In the genomic region with DNA sequence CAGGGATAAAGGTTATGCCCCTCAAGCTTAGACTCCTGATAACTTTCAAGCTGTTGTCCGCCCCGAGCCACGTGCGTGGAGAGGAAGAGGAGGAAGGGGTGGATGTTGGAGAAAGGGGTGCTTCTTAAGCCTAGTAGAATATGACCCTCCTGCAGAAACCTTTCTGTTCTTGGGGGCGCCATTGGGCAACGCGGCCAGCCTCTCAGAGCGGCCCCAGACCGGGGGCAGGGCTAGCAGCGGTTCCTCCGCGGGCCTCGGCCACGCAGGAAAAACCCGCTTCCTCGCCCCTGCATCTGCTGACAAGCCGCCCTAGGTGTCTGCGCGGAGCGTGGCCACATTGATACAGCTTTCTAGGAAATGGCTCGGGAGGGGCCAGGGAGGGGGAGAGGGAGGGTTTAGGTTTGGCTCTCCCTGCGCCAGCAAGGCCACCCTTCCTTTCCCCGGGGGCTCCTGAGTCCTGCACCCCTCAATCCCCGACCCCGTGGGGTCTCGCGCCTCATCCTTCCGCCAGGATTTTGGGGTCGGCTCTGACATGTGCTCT, we compare ENCODE assay signal across 8 mouse cellular contexts. TPM values are rescaled to one million over a fixed set of nuclear protein-coding genes. Genes with fewer than 3 reads are reported as not detected.
A peak's percentile ranks its signal among the peaks of the same experiment; 100 is the strongest.
DNase-seq lines count a peak whose midpoint lies in the region; ATAC-seq and TF ChIP-seq lines count a peak whose summit lies in the region.

No protein-coding gene starts in this region.

- DNase-seq in cerebellum, adult 2 months, result no peak
- DNase-seq in cerebellum, adult 8-10 months, result no peak
- peak; percentile 69 for DNase-seq in adrenal gland, postnatal 14 days
- DNase-seq in lung, embryonic 14.5 days, result peak; percentile 77
- DNase-seq in thymus, postnatal 36 days, result peak; percentile 54 to 66

- TF ChIP-seq POLR2A in cerebellum, adult 2 months (IDR thresholded peaks at IDR 0.05; ENCODE audit: borderline replicate concordance, insufficient read depth, low read length), result no peak
- TF ChIP-seq POLR2A in olfactory bulb, adult 2 months (IDR thresholded peaks at IDR 0.05; ENCODE audit: insufficient read depth, low read depth, low read length), result no peak

- no peaks in the 10 kb centered on the region for H3K9me3 ChIP-seq in intestine, embryonic 16.5 days (ENCODE audit: control insufficient read depth, low read length)
- no peaks in the 10 kb centered on the region for H3K9me3 ChIP-seq in lung, embryonic 14.5 days (ENCODE audit: low read depth, low read length)

- peak overlapping the region; percentile 95 for H3K4me2 ChIP-seq in intestine, embryonic 16.5 days (ENCODE audit: low read depth, low read length)
- H3K4me2 ChIP-seq in lung, embryonic 14.5 days, result peak overlapping the region; percentile 79

- under 1% methylated on average over 29 of the region's 29 CpGs for WGBS in cerebellum, adult 2 months
- under 1% methylated on average over 29 of the region's 29 CpGs for WGBS in intestine, embryonic 16.5 days
- WGBS in lung, embryonic 14.5 days, result under 1% methylated on average over 29 of the region's 29 CpGs
- 1% methylated on average over 29 of the region's 29 CpGs for WGBS in olfactory bulb, adult 2 months

- H3K27me3 ChIP-seq in cerebellum, adult 2 months (ENCODE audit: control insufficient read depth, insufficient read depth, low read length), result peaks cover 16% of the 10 kb centered on the region
- 0 out of 2 replicates have a peak, but pooled peaks cover 2% of the 10 kb centered on the region for H3K27me3 ChIP-seq in intestine, embryonic 16.5 days (replicated peaks; ENCODE audit: control insufficient read depth, insufficient read depth, low read length)
- H3K27me3 ChIP-seq in lung, embryonic 14.5 days (ENCODE audit: insufficient read depth, low read length), result no peaks in the 10 kb centered on the region

- H3K4me1 ChIP-seq in cerebellum, adult 2 months (ENCODE audit: control insufficient read depth, insufficient read depth, low read length), result peaks cover 10% of the 10 kb centered on the region
- H3K4me1 ChIP-seq in intestine, embryonic 16.5 days (ENCODE audit: control insufficient read depth, insufficient read depth, low read length), result peaks cover 52% of the 10 kb centered on the region
- peaks cover 9% of the 10 kb centered on the region for H3K4me1 ChIP-seq in lung, embryonic 14.5 days (ENCODE audit: insufficient read depth)
- peaks cover 47% of the 10 kb centered on the region for H3K4me1 ChIP-seq in olfactory bulb, adult 2 months (ENCODE audit: control insufficient read depth, insufficient read depth, low read length)

- H3K36me3 ChIP-seq in intestine, embryonic 16.5 days (ENCODE audit: control insufficient read depth, insufficient read depth, low read length), result no peaks in the 10 kb centered on the region
- peaks cover 14% of the 10 kb centered on the region for H3K36me3 ChIP-seq in lung, embryonic 14.5 days (ENCODE audit: insufficient read depth)

- peak; percentile 23 for ATAC-seq in granulocyte monocyte progenitor cell, adult 5-6 weeks (replicated peaks; ENCODE audit: poor library complexity, severe bottlenecking)
- peak; percentile 2 for ATAC-seq in intestine, embryonic 16.5 days
- peak; percentile 6 for ATAC-seq in lung, embryonic 14.5 days (ENCODE audit: insufficient read depth)

- H3K9ac ChIP-seq in intestine, embryonic 16.5 days (ENCODE audit: low read depth, low read length), result peak overlapping the region; percentile 70
- H3K9ac ChIP-seq in lung, embryonic 14.5 days, result peak overlapping the region; percentile 52

- H3K27ac ChIP-seq in cerebellum, adult 2 months (ENCODE audit: insufficient read depth, low read length), result no peak overlapping the region
- peak overlapping the region; percentile 94 for H3K27ac ChIP-seq in intestine, embryonic 16.5 days (ENCODE audit: low read length)
- H3K27ac ChIP-seq in lung, embryonic 14.5 days (ENCODE audit: low read depth), result peak overlapping the region; percentile 94
- peak overlapping the region; percentile 41 for H3K27ac ChIP-seq in olfactory bulb, adult 2 months (ENCODE audit: insufficient read depth, low read depth, low read length)

- no peak for TF ChIP-seq CTCF in cerebellum, adult 2 months (IDR thresholded peaks at IDR 0.05; ENCODE audit: borderline replicate concordance, insufficient read depth, low read depth, low read length)
- 0 out of 2 replicates have a peak, but pooled peaks have one; percentile 29 for TF ChIP-seq CTCF in lung, embryonic 14.5 days (IDR thresholded peaks at IDR 0.05; ENCODE audit: low read depth)
- TF ChIP-seq CTCF in olfactory bulb, adult 2 months (IDR thresholded peaks at IDR 0.05; ENCODE audit: insufficient read depth, low read depth, low read length), result no peak

- H3K4me3 ChIP-seq in cerebellum, adult 2 months (replicated peaks; ENCODE audit: insufficient read depth, low read depth, low read length), result peak overlapping the region; percentile 42
- peak overlapping the region; percentile 82 for H3K4me3 ChIP-seq in intestine, embryonic 16.5 days (ENCODE audit: low read length)
- H3K4me3 ChIP-seq in lung, embryonic 14.5 days (ENCODE audit: low read depth, low read length), result peak overlapping the region; percentile 73
- peak overlapping the region; percentile 52 for H3K4me3 ChIP-seq in olfactory bulb, adult 2 months (ENCODE audit: insufficient read depth, low read depth, low read length)

RNA-seq across cellular contexts. Expression of a gene that starts 0.4 kb away (rescaled TPM):
- polyA plus RNA-seq in cerebellum, adult 2 months (2012; rRNA removed), result 4.1 and 5.4 TPM in 2 replicates
- total RNA-seq in adrenal gland, postnatal 14 days (2021), result 206 and 209 TPM in 2 replicates
- 125 and 390 TPM in 2 replicates for total RNA-seq in granulocyte monocyte progenitor cell, adult 5-6 weeks (2014; fragmentation: Nextera tagmentation)
- total RNA-seq in granulocyte monocyte progenitor cell, adult 5-6 weeks (2017), result 51.6 and 54.8 TPM in 2 replicates
- polyA plus RNA-seq in intestine, embryonic 16.5 days (2015; fragmentation: Nextera tagmentation; extraction: Ambion mirVana), result 822 and 875 TPM in 2 replicates
- 660 and 684 TPM in 2 replicates for polyA plus RNA-seq in lung, embryonic 14.5 days (2014; fragmentation: Nextera tagmentation; extraction: Ambion mirVana)
- 47.9 TPM in 1 of 2 replicates, not detected in the other for polyA plus RNA-seq in olfactory bulb, adult 2 months (2012; ENCODE audit: insufficient read depth, insufficient read length, low replicate concordance, missing spikeins)

RNA-seq across cellular contexts. Expression of a gene that starts 42.3 kb away (rescaled TPM):
- polyA plus RNA-seq in cerebellum, adult 2 months (2012; rRNA removed), result 19.5 and 19.6 TPM in 2 replicates
- 15.4 and 18.3 TPM in 2 replicates for total RNA-seq in adrenal gland, postnatal 14 days (2021)
- total RNA-seq in granulocyte monocyte progenitor cell, adult 5-6 weeks (2014; fragmentation: Nextera tagmentation), result 10.7 and 11.6 TPM in 2 replicates
- 12.8 and 18.5 TPM in 2 replicates for total RNA-seq in granulocyte monocyte progenitor cell, adult 5-6 weeks (2017)
- 4.1 and 4.6 TPM in 2 replicates for polyA plus RNA-seq in intestine, embryonic 16.5 days (2015; fragmentation: Nextera tagmentation; extraction: Ambion mirVana)
- polyA plus RNA-seq in lung, embryonic 14.5 days (2014; fragmentation: Nextera tagmentation; extraction: Ambion mirVana), result 3.0 and 3.5 TPM in 2 replicates
- polyA plus RNA-seq in olfactory bulb, adult 2 months (2012; ENCODE audit: insufficient read depth, insufficient read length, low replicate concordance, missing spikeins), result not detected in 2 replicates

Comparison
In these comparisons a context has a peak if more than half of its experiments do, and no peak if none do; other contexts are left out.
1. DNase-seq: peak in adrenal gland, postnatal 14 days (single experiment), lung, embryonic 14.5 days (single experiment) and thymus, postnatal 36 days (2 of 2); none in cerebellum, adult 2 months (0 of 2) and cerebellum, adult 8-10 months (single experiment).
2. RNA of a gene that starts 0.4 kb away (polyA plus RNA-seq): 822 to 875 TPM in intestine, embryonic 16.5 days and 660 to 684 TPM in lung, embryonic 14.5 days; 47.9 TPM in olfactory bulb, adult 2 months and 4.1 to 5.4 TPM in cerebellum, adult 2 months; every median in the first group is over 10 times any median in the second.
3. Peak in every context shown above with its lines, with median percentiles within 50 percentile points of each other: H3K4me3 ChIP-seq and ATAC-seq.